Mouse (Mus musculus): Measurements from ENCODE around the gene Adamtsl5.

DNA sequence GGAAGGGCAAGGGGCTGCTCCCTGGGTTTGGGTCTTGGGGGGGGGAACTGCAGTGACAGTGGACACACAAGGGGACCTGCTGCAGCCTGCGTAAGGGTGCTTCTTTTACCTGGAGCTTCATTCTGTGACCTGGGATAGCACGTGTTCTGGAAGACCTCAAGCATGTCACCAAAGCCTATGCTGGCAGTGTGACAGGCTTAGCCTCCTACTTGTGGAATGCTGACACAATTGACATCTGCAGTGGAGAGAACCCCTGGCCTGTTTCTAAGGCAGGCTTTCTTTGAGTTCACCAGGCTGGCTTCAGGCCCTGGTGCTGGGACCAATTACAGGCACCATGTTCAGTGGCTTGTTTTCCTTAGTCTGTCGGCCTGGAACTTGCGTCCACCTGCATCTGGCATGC lies 53.9 kb downstream of the Adamtsl5 start:
- TF ChIP-seq GATA1 (IDR thresholded peaks at IDR 0.05; ENCODE audit: borderline replicate concordance, low read length), result no peak
- no peak for TF ChIP-seq FLI1 (IDR thresholded peaks at IDR 0.05; ENCODE audit: low read length)

All from megakaryocyte, embryonic 14.5 days (primary cell).